Mouse (Mus musculus) CH12.LX (cell line): ENCODE measurements around the gene Fam84b. TPM values are rescaled to one million over a fixed set of nuclear protein-coding genes. Genes with fewer than 3 reads are reported as not detected.
A peak's percentile ranks its signal among the peaks of the same experiment; 100 is the strongest.

Experiments
- DNase-seq: peaks from one replicate; pipeline ENCODE4 v3.0.0-alpha.2; 2013; ENCODE audit errors: extremely low read depth
- H3K27ac ChIP-seq: 2 replicates; pipeline ENCODE4 v1.5.1; 2012; ENCODE audit warnings: low read depth, mild to moderate bottlenecking, control low read depth, moderate library complexity; ENCODE audit not compliant: insufficient read depth
- H3K27me3 ChIP-seq: replicated peaks from 2 replicates; pipeline ENCODE3; 2012; ENCODE audit warnings: inconsistent platforms
- H3K36me3 ChIP-seq, 2 experiments: replicated peaks in 1 of 2; 2 replicates each; pipeline versions ENCODE3 to v1.6.1; 2012; ENCODE audit warnings: inconsistent platforms in 1 of 2, low read length in 1 of 2, mild to moderate bottlenecking in 1 of 2, mixed read lengths in 1 of 2, moderate library complexity in 1 of 2; ENCODE audit not compliant: control insufficient read depth in 1 of 2, insufficient read depth in 1 of 2
- H3K4me1 ChIP-seq, 2 experiments: 2 replicates each; pipeline ENCODE4 v1.6.1; 2012; ENCODE audit warnings: inconsistent platforms in 1 of 2, moderate library complexity in 1 of 2; ENCODE audit not compliant: insufficient read depth in 2 of 2, control insufficient read depth in 1 of 2
- H3K4me2 ChIP-seq: 2 replicates; pipeline ENCODE4 v1.6.1; 2012; ENCODE audit warnings: low read depth, mild to moderate bottlenecking, control low read depth; ENCODE audit not compliant: poor library complexity, insufficient read depth, severe bottlenecking
- H3K4me3 ChIP-seq, 3 experiments: fragments of 150-350 bp in 1 of 3; sonication (generic) in 1 of 3; replicated peaks in 1 of 3; 2 replicates each; pipeline versions ENCODE3 to v1.5.1; 2011 to 2012; ENCODE audit warnings: low read depth in 2 of 3, low read length in 2 of 3, mild to moderate bottlenecking in 2 of 3, moderate library complexity in 2 of 3, control low read depth in 1 of 3, improper control_type of control experiment in 1 of 3, inconsistent platforms in 1 of 3, mixed read lengths in 1 of 3; ENCODE audit not compliant: poor library complexity in 1 of 3
- H3K79me2 ChIP-seq: replicated peaks from 2 replicates; pipeline ENCODE4 v1.6.1; 2012; ENCODE audit warnings: mild to moderate bottlenecking, moderate library complexity; ENCODE audit not compliant: control insufficient read depth, poor library complexity, insufficient read depth, severe bottlenecking; ENCODE audit errors: extremely low read depth
- H3K9ac ChIP-seq: 2 replicates; pipeline ENCODE4 v1.6.1; 2012; ENCODE audit warnings: low read depth, mild to moderate bottlenecking, control low read depth, moderate library complexity; ENCODE audit not compliant: insufficient read depth
- H3K9me3 ChIP-seq: replicated peaks from 2 replicates; pipeline ENCODE3; 2012; ENCODE audit warnings: low read length, inconsistent platforms, mixed read lengths
- BHLHE40 ChIP-seq: IDR thresholded peaks from 2 replicates; pipeline ENCODE4 v1.6.1; 2011; ENCODE audit warnings: mild to moderate bottlenecking, low read depth, low read length, improper control_type of control experiment
- CHD1 ChIP-seq: IDR thresholded peaks from 2 replicates; pipeline ENCODE4 v1.6.1; 2012; ENCODE audit warnings: low read depth, low read length, improper control_type of control experiment, inconsistent platforms
- CHD2 ChIP-seq: IDR thresholded peaks from 2 replicates; pipeline ENCODE4 v1.6.1; 2011; ENCODE audit warnings: low read length, improper control_type of control experiment
- CTCF ChIP-seq, 2 experiments: IDR thresholded peaks in 1 of 2; conservative IDR thresholded peaks in 1 of 2; 2 replicates each; pipeline ENCODE4 v1.5.1; 2011 to 2012; ENCODE audit warnings: low read depth in 2 of 2, low read length in 2 of 2, improper control_type of control experiment in 1 of 2, inconsistent platforms in 1 of 2, mild to moderate bottlenecking in 1 of 2, moderate library complexity in 1 of 2
- E2F4 ChIP-seq: IDR thresholded peaks from 2 replicates; pipeline ENCODE4 v1.6.1; 2011; ENCODE audit warnings: low read depth, low read length, improper control_type of control experiment; ENCODE audit not compliant: insufficient replicate concordance
- ELF1 ChIP-seq: IDR thresholded peaks from 2 replicates; pipeline ENCODE4 v1.6.1; 2014; ENCODE audit warnings: low read depth, mild to moderate bottlenecking, inconsistent platforms, low read length, improper control_type of control experiment
- EP300 ChIP-seq: IDR thresholded peaks from 2 replicates; pipeline ENCODE4 v1.6.1; 2011; ENCODE audit warnings: low read length, improper control_type of control experiment
- ETS1 ChIP-seq: conservative IDR thresholded peaks from 2 replicates; pipeline ENCODE4 v1.6.1; 2012; ENCODE audit warnings: low read depth, mild to moderate bottlenecking, inconsistent platforms, low read length, improper control_type of control experiment, moderate library complexity
- GABPA ChIP-seq: IDR thresholded peaks from 2 replicates; pipeline ENCODE4 v1.6.1; 2012; ENCODE audit warnings: low read depth, low read length, improper control_type of control experiment, inconsistent platforms; ENCODE audit not compliant: insufficient replicate concordance
- HCFC1 ChIP-seq: IDR thresholded peaks from 2 replicates; pipeline ENCODE4 v1.6.1; 2012; ENCODE audit warnings: low read depth, mild to moderate bottlenecking, inconsistent platforms, low read length, improper control_type of control experiment
- JUN ChIP-seq: IDR thresholded peaks from 2 replicates; pipeline ENCODE4 v1.6.1; 2011; ENCODE audit warnings: low read depth, mild to moderate bottlenecking, low read length, improper control_type of control experiment, moderate library complexity; ENCODE audit not compliant: insufficient read depth
- JUND ChIP-seq: conservative IDR thresholded peaks from 2 replicates; pipeline ENCODE4 v1.6.1; 2011; ENCODE audit warnings: low read depth, low read length, improper control_type of control experiment
- MAFK ChIP-seq: IDR thresholded peaks from 2 replicates; pipeline ENCODE4 v1.6.1; 2011; ENCODE audit warnings: low read length, improper control_type of control experiment; ENCODE audit not compliant: insufficient replicate concordance
- MAX ChIP-seq: IDR thresholded peaks from 2 replicates; pipeline ENCODE4 v1.6.1; 2011; ENCODE audit warnings: low read length, improper control_type of control experiment
- MAZ ChIP-seq: IDR thresholded peaks from 2 replicates; pipeline ENCODE4 v1.6.1; 2012; ENCODE audit warnings: low read depth, mild to moderate bottlenecking, inconsistent platforms, low read length, improper control_type of control experiment, moderate library complexity
- MEF2A ChIP-seq: IDR thresholded peaks from 2 replicates; pipeline ENCODE4 v1.6.1; 2014; ENCODE audit warnings: low read depth, mild to moderate bottlenecking, inconsistent platforms, low read length, improper control_type of control experiment, borderline replicate concordance
- MXI1 ChIP-seq: IDR thresholded peaks from 2 replicates; pipeline ENCODE4 v1.6.1; 2011; ENCODE audit warnings: mild to moderate bottlenecking, low read depth, low read length, improper control_type of control experiment
- MYC ChIP-seq: IDR thresholded peaks from 2 replicates; pipeline ENCODE4 v1.6.1; 2011; ENCODE audit warnings: low read depth, mild to moderate bottlenecking, improper control_type of control experiment, low read length
- NELFE ChIP-seq: IDR thresholded peaks from 2 replicates; pipeline ENCODE4 v1.6.1; 2011; ENCODE audit warnings: low read depth, low read length, improper control_type of control experiment
- NRF1 ChIP-seq: IDR thresholded peaks from 2 replicates; pipeline ENCODE4 v1.6.1; 2014; ENCODE audit warnings: low read depth, mild to moderate bottlenecking, inconsistent platforms, low read length, improper control_type of control experiment, moderate library complexity
- POLR2AphosphoS2 ChIP-seq: IDR thresholded peaks from 2 replicates; pipeline ENCODE4 v1.6.1; 2011; ENCODE audit warnings: low read depth, low read length, improper control_type of control experiment
- RAD21 ChIP-seq: IDR thresholded peaks from 2 replicates; pipeline ENCODE4 v1.6.1; 2011; ENCODE audit warnings: low read depth, mild to moderate bottlenecking, low read length, improper control_type of control experiment, moderate library complexity
- SMC3 ChIP-seq: IDR thresholded peaks from 2 replicates; pipeline ENCODE4 v1.6.1; 2011; ENCODE audit warnings: low read depth, low read length, improper control_type of control experiment
- TBP ChIP-seq: conservative IDR thresholded peaks from 2 replicates; pipeline ENCODE4 v1.6.1; 2011; ENCODE audit warnings: low read depth, low read length, improper control_type of control experiment
- TCF12 ChIP-seq: IDR thresholded peaks from 2 replicates; pipeline ENCODE4 v1.6.1; 2014; ENCODE audit warnings: low read depth, mild to moderate bottlenecking, inconsistent platforms, low read length, improper control_type of control experiment
- UBTF ChIP-seq: IDR thresholded peaks from 2 replicates; pipeline ENCODE4 v1.6.1; 2012; ENCODE audit warnings: low read depth, mild to moderate bottlenecking, inconsistent platforms, low read length, improper control_type of control experiment, moderate library complexity
- USF1 ChIP-seq: IDR thresholded peaks from 2 replicates; pipeline ENCODE4 v1.6.1; 2014; ENCODE audit warnings: low read depth, mild to moderate bottlenecking, inconsistent platforms, low read length, improper control_type of control experiment
- USF2 ChIP-seq: conservative IDR thresholded peaks from 2 replicates; pipeline ENCODE4 v1.6.1; 2011; ENCODE audit warnings: low read depth, low read length, improper control_type of control experiment
- ZC3H11A ChIP-seq: IDR thresholded peaks from 2 replicates; pipeline ENCODE4 v1.6.1; 2012; ENCODE audit warnings: low read depth, mild to moderate bottlenecking, inconsistent platforms, low read length, improper control_type of control experiment
- ZKSCAN1 ChIP-seq: IDR thresholded peaks from 2 replicates; pipeline ENCODE4 v1.6.1; 2012; ENCODE audit warnings: low read depth, inconsistent platforms, low read length, improper control_type of control experiment, borderline replicate concordance
- ZNF384 ChIP-seq: IDR thresholded peaks from 2 replicates; pipeline ENCODE4 v1.6.1; 2012; ENCODE audit warnings: low read depth, low read length, improper control_type of control experiment, inconsistent platforms
- dilution Hi-C: fragments of 300-500 bp; cut with MboI; formaldehyde crosslinking; loops from 2 replicates; pipeline ENCODE4 v1.14.3; 2020; ENCODE audit warnings: low sequenced_read_pairs; ENCODE audit not compliant: extremely low pct_unique_long_range_greater_than_20kb, extremely low pct_ligation_motif_present
- in situ Hi-C: fragments of 300-500 bp; cut with MboI; formaldehyde crosslinking; loops from 3 replicates; pipeline ENCODE4 v1.14.3; 2019; ENCODE audit warnings: low sequenced_read_pairs, low pct_ligation_motif_present, low pct_unique_long_range_greater_than_20kb, mixed read lengths
- polyA plus RNA-seq: library from polyadenylated mRNA; unstranded; fragments of >175 nt; gene quantifications from 2 replicates; pipeline ENCODE4 v1.2.1, GENCODE M21; 2012; ENCODE audit warnings: low read depth; ENCODE audit not compliant: insufficient read length
- total RNA-seq, 2 experiments: library from RNA; depleted of rRNA; stranded (reverse); fragments of 300-350 nt in 1 of 2; fragments of >200 nt in 1 of 2; gene quantifications; 2 replicates each; pipeline ENCODE4 v1.2.3; 2012 to 2014

Gene Fam84b
- total and polyA plus RNA-seq, 3 experiments = 0.51 to 3.0 (median 0.76) TPM

GRCm38 (mm10) chr15:60833476-60834218 is 19.9 kb downstream of the Fam84b start:
- no peak overlapping the region for H3K27ac ChIP-seq
- H3K4me1 ChIP-seq = peaks cover 0 to 19% of the 10 kb centered on the region in 2 experiments; a peak in 1 of 4 replicates
- no peak for DNase-seq
- H3K9me3 ChIP-seq = no peaks in the 10 kb centered on the region
- no peak overlapping the region for H3K4me3 ChIP-seq
- dilution Hi-C loops (no loop called here), in situ Hi-C loops (no loop called here)
- H3K27me3 ChIP-seq = no peaks in the 10 kb centered on the region
- H3K79me2 ChIP-seq = no peaks in the 10 kb centered on the region
- TF ChIP-seq EP300 (no peak), TCF12 (no peak), NELFE (no peak), POLR2AphosphoS2 (no peak), MAX (no peak), BHLHE40 (no peak), ZNF384 (no peak), GABPA (no peak), USF2 (no peak), MEF2A (no peak), HCFC1 (no peak), ELF1 (no peak), TBP (no peak), ZKSCAN1 (no peak), MAFK (no peak), NRF1 (no peak), UBTF (no peak), USF1 (no peak), MAZ (no peak)
- H3K9ac ChIP-seq = no peak overlapping the region
- no peak overlapping the region for H3K4me2 ChIP-seq
- H3K36me3 ChIP-seq = no peaks in the 10 kb centered on the region

GRCm38 (mm10) chr15:60832586-60832985 is 21.0 kb downstream of the Fam84b start:
- Histone ChIP-seq H3K79me2 (no peaks in the 10 kb centered on the region), H3K9me3 (no peaks in the 10 kb centered on the region), H3K27me3 (no peaks in the 10 kb centered on the region), H3K27ac (no peak overlapping the region), H3K4me3 (no peak overlapping the region), H3K4me1 (peaks cover 0 to 13% of the 10 kb centered on the region in 2 experiments; a peak in 1 of 4 replicates), H3K9ac (no peak overlapping the region), H3K36me3 (no peaks in the 10 kb centered on the region), H3K4me2 (no peak overlapping the region)
- in situ Hi-C loops (no loop called here), dilution Hi-C loops (no loop called here)
- TF ChIP-seq ZC3H11A (no peak), TCF12 (no peak), BHLHE40 (no peak), CHD2 (no peak), ELF1 (no peak), JUN (no peak), CTCF (conservative IDR thresholded peaks at IDR 0.05 in 1 of 2, IDR thresholded peaks at IDR 0.05 in 1 of 2; ENCODE audit: low read depth in 2 of 2, low read length in 2 of 2) (peak in 1 of 2 experiments; percentile 60; a peak in 3 of 4 replicates), ETS1 (no peak), NELFE (no peak), NRF1 (no peak), MXI1 (no peak), E2F4 (no peak), SMC3 (peak; percentile 46), RAD21 (peak; percentile 58), JUND (no peak), CHD1 (no peak), MYC (no peak), TBP (no peak), ZNF384 (no peak), ZKSCAN1 (no peak), EP300 (no peak)
- DNase-seq = no peak
